Mouse (Mus musculus) liver, adult (tissue): ENCODE results near the gene Tgfbr3.

Experiments used
- GATA4 ChIP-seq: IDR thresholded peaks from 2 replicates; pipeline ENCODE4 v1.6.1; 2014; ENCODE audit warnings: mild to moderate bottlenecking, low read length; ENCODE audit not compliant: insufficient replicate concordance

Gene Tgfbr3

DNA sequence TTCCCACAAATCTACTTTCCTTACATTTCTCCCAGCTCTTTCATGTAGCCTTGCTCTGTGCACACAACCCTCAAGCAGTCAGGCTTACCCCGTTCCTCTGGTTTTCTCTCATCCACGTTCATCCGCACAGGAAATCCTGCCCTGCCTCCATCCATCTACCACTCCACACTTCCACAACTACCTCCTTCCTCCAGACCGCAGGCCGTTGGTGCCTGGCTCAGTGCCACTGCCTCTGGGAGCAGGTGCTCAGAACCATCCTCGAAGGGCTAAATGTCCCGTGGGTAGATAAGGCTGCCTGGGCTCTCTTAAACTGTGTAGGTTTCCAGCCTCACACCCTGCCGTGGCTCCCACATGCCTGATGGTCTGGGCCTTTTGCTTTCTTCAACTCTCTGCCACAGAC, 197.3 kb downstream of the Tgfbr3 start:
- no peak for TF ChIP-seq GATA4

DNA sequence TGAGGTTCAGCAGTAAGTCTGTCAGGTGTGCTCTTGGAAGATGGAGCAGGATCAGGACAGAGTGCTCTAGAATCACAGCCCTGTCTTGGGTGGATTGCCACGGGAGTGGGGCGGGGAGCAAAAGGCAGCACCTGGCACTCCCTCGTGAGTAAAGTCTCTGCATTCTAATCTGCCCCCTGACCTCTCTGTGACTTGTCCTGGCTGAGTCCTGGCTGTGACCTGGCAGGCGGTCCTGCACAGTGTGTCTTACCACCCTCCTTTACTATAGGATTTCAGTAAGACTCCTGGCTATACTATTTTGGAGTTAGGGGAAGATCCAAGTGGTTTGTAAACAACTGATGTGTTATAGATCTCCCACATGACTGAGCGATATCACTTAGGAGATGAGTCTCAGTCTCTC, 199.5 kb downstream of the Tgfbr3 start:
- no peak for TF ChIP-seq GATA4

DNA sequence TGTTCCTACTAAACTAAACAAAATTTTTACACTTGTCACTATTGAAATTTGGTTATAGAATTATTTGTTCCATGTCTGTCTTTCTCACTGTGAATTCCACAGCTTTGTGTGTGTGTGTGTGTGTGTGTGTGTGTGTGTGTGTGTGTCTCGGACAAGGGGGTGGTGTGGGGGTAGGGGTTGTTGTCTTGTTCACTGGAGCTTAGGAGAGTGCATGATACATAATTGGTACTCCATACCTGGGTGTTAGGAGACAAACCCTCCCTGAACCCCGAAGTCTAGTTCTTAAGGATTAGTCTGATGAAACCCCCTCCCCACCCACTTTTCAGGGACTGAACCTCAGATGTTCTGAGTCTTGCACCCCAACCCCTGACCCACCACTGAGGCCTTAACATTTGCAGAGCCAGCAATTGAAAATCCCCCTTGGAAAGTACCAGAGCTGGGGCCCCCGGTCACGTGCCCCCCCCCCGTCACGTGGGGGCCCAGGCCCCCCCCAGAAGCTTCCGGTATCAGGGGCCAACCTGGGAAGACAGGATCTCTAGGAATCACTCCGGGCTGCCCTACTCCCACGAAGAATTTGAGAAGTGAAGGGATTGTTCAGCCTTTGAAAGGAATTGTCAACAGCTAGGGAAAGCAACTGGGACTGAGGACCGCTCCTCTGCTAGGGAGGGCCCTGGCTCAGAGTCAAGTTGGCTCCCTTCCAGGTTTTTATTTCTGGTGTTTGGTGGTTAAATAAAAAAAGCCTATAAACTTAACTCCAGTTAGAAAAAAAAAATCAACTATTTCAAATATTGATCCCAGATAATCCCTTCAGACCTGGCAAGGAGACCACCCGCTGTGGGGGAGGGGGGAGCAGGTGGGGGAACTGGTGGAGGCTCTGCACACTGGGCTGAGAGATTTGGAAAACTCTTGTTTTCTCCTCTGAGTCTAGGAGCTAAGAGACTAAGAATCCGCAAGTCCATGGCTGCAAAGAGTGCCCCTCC, 201.3 kb downstream of the Tgfbr3 start:
- TF ChIP-seq GATA4, result no peak

- TF ChIP-seq GATA4, result no peak
These were observed 202.1 kb downstream of the Tgfbr3 start for GRCm38 (mm10) chr5:107087291-107087690.

DNA sequence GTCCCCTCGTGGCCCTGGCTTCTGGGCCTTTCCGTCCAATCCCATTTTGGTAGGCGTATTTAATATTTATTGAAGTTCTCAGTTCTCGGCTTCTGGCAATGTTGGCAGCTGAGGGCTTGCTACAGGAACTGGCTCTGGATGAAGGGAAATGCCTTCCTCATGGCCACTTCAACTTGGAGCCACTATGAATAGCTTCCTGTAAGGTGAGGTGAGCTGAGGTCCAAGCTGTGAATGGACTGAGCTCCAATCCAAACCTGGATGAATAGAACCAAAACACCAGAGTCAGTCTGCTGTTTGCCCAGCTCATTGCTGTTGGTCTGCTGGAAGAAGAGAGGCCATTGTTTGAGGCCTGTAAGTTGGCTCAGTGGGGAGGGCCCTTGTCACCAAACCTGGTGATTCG, 203.3 kb downstream of the Tgfbr3 start:
- TF ChIP-seq GATA4, result no peak

- TF ChIP-seq GATA4, result no peak
These were observed 205.0 kb downstream of the Tgfbr3 start for GRCm38 (mm10) chr5:107084431-107084830.

- TF ChIP-seq GATA4, result no peak
These were observed 207.4 kb downstream of the Tgfbr3 start for GRCm38 (mm10) chr5:107082011-107082410.

DNA sequence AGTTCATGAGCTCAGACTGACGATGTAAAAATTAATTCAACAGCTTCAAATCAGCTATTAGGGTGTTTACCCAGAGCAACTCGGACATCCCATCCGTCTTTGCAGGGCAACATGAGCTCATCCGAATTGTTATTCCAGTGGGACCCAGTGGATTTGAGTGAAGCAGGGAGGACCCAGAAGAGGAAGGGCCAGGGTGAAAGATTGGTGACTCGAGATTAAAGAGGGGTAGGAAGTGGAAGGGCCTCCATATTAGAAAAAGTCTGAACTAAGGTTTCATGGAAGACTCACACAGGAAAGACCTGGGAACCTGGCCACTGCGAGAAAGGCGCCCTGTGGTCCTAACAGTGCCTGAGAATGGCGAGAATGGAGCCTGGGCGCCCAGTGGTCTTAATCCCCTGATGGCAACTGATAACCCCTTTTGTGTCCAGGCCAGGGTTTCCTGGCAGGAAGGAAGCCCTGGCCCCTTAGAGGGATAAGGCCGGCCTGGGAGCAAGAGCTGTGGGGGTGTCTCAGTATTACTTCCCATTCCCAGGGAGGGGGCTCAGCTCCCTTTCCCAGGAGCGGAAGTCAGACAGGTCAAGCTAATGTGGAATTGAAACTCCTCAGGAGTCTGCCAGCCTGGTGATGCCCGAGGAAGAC, 208.3 kb downstream of the Tgfbr3 start:
- peak; percentile 73; the same call in 1 of the 2 replicates for TF ChIP-seq GATA4

- no peak for TF ChIP-seq GATA4
These were observed 209.5 kb downstream of the Tgfbr3 start for GRCm38 (mm10) chr5:107079920-107080319.

DNA sequence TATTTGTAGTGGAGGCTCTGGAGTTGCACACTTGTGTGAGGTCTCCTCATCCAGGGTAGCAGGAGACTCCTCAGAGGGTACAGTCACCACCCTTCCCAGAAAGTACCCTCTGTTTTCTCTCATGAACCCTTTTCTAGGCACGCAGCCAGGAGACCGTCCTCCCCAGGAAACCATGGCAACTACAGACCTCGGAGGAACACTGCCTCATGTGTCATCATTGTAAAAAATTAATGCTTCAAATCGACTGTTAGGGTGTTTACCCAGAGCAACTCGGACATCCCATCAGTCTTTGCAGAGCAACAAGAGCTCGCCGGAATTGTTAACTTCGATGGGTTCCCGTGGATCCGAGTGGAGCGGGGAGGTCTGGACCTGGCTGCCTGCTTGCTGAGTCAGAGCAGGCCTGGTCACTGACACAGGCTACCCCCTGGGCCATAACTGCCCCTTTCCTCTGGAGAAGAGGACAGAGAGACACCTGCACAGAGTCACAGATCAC, 210.2 kb downstream of the Tgfbr3 start:
- TF ChIP-seq GATA4, result no peak

DNA sequence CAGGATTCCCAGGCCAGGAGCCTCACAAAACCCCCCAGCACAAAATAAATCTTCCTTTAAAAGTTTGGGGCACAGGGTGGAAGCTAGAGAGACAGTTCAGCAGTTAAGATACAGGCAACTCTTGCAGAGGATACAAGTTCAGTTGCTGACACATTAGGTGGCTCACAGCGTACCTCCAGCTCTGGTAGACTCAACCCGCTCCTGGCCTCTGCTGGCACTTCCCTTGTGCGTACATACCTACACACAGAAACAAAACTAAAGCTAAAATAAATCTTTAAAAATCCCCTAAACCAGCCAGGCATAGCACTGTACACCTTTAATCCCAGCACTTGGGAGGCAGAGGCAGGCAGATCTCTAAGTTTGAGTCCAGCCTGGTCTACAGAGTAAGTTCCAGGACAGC, 211.1 kb downstream of the Tgfbr3 start:
- no peak for TF ChIP-seq GATA4

DNA sequence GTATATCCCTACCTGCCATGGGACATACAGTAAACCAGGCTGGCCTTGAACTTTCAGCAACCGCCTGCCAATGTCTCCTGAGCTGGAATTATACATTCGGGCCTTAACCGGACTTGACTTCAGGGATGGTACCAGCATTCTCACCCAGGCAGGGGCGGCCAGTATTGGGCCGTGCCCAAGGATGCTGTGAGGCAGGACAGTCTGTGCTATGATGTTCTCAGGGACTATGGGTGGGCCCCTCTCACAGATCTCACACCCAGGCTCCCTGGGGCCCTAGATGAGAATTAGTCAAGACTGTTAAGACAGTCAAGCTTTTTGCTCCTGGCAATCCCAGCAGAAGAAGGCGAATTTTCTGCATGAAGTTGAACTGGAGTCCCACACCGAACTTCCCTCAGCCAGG, 211.5 kb downstream of the Tgfbr3 start:
- no peak for TF ChIP-seq GATA4

DNA sequence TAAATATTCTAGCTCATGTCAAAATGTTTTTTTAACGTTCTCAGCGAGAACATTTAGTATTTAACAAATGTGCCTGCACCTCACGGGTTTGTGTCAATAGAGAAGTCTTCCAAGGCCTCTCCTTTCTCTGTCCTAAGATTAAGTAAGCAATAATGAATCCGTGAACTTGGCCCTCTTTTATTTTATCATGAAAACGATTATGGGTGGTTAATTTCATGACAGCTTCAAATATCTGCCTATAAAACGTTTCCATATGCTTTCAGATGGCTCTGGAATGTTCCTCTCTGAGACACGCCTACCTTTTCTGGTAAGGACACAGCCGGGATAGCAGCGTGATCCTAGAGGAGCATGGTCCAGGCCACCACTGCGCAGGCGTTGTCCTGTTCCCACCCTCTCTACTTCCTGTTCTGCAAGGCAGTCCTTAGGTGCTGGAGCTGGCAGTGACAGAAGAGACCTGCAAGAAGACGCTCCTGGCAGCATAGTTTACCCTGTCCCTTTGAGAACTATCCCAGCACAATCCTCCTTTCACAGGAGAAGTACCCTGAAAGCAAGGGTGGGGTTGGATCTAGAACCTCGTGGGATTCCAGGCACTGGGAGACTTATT, 214.3 kb downstream of the Tgfbr3 start:
- no peak for TF ChIP-seq GATA4

- TF ChIP-seq GATA4, result no peak
These were observed 215.1 kb downstream of the Tgfbr3 start for GRCm38 (mm10) chr5:107074350-107074749.

GRCm38 (mm10) chr5:107073536-107073935, 215.9 kb downstream of the Tgfbr3 start:
- TF ChIP-seq GATA4, result no peak

- TF ChIP-seq GATA4, result no peak
These were observed 221.3 kb downstream of the Tgfbr3 start for GRCm38 (mm10) chr5:107068146-107068545.

DNA sequence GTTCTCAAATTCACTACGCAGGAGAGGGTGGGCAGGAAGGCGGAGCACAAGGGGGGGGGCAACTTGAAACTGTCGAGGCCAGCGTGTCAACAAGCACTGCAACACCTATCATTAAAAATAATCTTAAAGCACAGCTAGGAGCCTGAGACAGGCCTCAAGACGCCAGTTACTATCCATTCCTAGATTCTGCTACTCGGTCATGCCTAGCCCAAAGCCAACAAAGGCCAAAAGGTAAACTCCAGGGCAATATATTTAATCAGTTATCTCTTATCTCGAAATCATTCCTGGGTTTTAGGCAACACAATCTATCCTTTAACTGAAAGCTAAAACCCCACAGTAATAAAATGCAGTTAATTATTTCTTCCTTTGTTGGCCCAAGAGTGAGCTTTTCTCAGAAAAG, 221.9 kb downstream of the Tgfbr3 start:
- no peak for TF ChIP-seq GATA4
